Mouse (Mus musculus): ENCODE results near the gene Fam161b. TPM values are rescaled to one million over a fixed set of nuclear protein-coding genes. Genes with fewer than 3 reads are reported as not detected.

The Fam161b gene
- polyA plus RNA-seq, 1 experiment: 0.03 TPM

DNA sequence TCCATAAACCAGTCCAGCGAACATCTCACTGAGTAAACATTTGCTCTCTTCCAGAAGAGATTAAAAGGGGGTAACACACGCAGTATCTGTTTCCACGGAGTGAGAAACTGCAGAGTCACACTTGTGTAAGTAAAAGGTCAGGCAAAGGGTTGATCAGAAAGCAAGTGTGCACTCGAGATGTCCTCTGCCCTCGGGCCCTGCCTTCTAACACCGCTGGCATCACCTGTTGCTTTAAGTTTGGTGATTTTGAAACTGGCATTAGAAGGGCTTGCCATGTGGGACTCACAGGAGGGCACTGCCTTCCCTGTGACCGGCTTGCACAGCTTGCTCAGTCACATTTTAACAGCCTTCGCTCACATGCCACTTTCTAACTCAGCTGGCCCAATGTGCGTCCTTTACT is 38.0 kb upstream of the Fam161b start:
- H3K36me3 ChIP-seq (ENCODE audit: control insufficient read depth): peaks cover 4% of the 10 kb centered on the region
- no peaks in the 10 kb centered on the region for H3K9me3 ChIP-seq (ENCODE audit: control insufficient read depth, low read length)
- no peak for TF ChIP-seq GATA1 (IDR thresholded peaks at IDR 0.05; ENCODE audit: low read length)
- TF ChIP-seq TAL1 (IDR thresholded peaks at IDR 0.05; ENCODE audit: low read length): no peak
- peaks cover 13% of the 10 kb centered on the region for H3K4me1 ChIP-seq (ENCODE audit: control insufficient read depth)
- no peak overlapping the region for H3K4me3 ChIP-seq (replicated peaks)
- H3K27me3 ChIP-seq (ENCODE audit: control insufficient read depth): no peaks in the 10 kb centered on the region

DNA sequence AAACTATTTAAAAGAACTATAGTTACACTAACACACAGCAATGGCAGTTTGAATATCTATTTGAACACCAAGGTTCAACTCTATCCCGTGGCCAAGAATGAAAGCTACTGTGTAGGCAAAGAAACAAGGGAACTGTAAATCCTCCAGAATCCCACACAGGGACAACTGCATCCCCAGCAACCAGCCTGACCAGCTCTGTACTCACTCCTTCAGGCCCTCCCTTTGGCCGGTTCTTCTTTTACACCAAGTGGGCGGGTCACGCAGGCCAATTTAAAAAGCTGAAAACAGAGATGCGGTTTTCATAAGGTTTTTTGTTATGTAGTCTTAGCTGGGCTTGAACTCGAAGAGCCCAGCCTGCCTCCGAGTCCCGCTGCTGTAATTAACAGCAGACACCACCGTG is 37.5 kb upstream of the Fam161b start:
- no peak overlapping the region for H3K4me3 ChIP-seq (replicated peaks)
- H3K4me1 ChIP-seq (ENCODE audit: control insufficient read depth): peaks cover 13% of the 10 kb centered on the region
- H3K36me3 ChIP-seq (ENCODE audit: control insufficient read depth): peaks cover 4% of the 10 kb centered on the region
- no peaks in the 10 kb centered on the region for H3K9me3 ChIP-seq (ENCODE audit: control insufficient read depth, low read length)
- H3K27me3 ChIP-seq (ENCODE audit: control insufficient read depth): no peaks in the 10 kb centered on the region
- TF ChIP-seq TAL1 (IDR thresholded peaks at IDR 0.05; ENCODE audit: low read length) (no peak), GATA1 (IDR thresholded peaks at IDR 0.05; ENCODE audit: low read length) (no peak)

DNA sequence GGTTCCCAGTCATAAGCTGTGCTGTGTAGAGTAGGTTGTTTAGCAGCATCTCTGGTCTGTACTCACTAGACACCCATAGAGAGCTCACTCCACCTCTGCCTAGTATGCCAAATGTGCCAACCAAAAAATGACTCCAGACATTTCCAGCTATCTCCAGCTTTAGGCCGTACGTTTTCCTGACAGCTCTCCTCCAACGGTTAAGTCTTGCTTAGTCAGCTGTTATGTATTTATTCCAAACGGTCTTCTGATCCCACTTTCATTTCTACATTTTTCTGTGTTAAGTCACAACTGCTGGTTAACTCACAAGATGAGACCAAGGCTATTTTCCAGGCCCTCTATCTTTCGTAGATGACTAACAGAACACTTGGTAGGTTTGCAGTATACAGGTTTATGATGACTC is 37.0 kb upstream of the Fam161b start:
- H3K4me3 ChIP-seq (replicated peaks): no peak overlapping the region
- H3K4me1 ChIP-seq (ENCODE audit: control insufficient read depth): peaks cover 13% of the 10 kb centered on the region
- TF ChIP-seq GATA1 (IDR thresholded peaks at IDR 0.05; ENCODE audit: low read length) (no peak), TAL1 (IDR thresholded peaks at IDR 0.05; ENCODE audit: low read length) (no peak)
- H3K27me3 ChIP-seq (ENCODE audit: control insufficient read depth): no peaks in the 10 kb centered on the region
- peaks cover 7% of the 10 kb centered on the region for H3K36me3 ChIP-seq (ENCODE audit: control insufficient read depth)
- no peaks in the 10 kb centered on the region for H3K9me3 ChIP-seq (ENCODE audit: control insufficient read depth, low read length)

DNA sequence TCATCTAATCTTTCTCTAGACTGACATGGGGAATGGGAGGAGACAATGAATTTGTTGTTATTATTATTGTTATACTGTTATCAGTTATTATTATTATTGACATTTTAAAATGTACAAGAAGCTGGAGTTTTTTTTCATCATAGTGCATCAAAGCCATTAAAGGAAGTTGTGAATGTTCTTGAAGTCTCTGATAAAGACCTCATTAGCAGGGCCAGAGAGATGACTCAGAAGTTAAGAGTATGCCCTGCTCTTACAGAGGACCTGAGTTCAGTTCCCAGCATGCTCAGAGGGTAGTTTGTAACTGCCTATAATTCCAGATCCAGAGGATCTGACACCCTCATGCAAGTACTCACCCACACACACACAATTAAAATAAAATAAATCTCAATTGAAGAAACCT is 36.1 kb upstream of the Fam161b start:
- no peak for TF ChIP-seq TAL1 (IDR thresholded peaks at IDR 0.05; ENCODE audit: low read length)
- no peak for TF ChIP-seq GATA1 (IDR thresholded peaks at IDR 0.05; ENCODE audit: low read length)
- Histone ChIP-seq H3K9me3 (ENCODE audit: control insufficient read depth, low read length) (no peaks in the 10 kb centered on the region), H3K4me3 (replicated peaks) (no peak overlapping the region), H3K27me3 (ENCODE audit: control insufficient read depth) (no peaks in the 10 kb centered on the region), H3K36me3 (ENCODE audit: control insufficient read depth) (peaks cover 10% of the 10 kb centered on the region), H3K4me1 (ENCODE audit: control insufficient read depth) (peaks cover 13% of the 10 kb centered on the region)

DNA sequence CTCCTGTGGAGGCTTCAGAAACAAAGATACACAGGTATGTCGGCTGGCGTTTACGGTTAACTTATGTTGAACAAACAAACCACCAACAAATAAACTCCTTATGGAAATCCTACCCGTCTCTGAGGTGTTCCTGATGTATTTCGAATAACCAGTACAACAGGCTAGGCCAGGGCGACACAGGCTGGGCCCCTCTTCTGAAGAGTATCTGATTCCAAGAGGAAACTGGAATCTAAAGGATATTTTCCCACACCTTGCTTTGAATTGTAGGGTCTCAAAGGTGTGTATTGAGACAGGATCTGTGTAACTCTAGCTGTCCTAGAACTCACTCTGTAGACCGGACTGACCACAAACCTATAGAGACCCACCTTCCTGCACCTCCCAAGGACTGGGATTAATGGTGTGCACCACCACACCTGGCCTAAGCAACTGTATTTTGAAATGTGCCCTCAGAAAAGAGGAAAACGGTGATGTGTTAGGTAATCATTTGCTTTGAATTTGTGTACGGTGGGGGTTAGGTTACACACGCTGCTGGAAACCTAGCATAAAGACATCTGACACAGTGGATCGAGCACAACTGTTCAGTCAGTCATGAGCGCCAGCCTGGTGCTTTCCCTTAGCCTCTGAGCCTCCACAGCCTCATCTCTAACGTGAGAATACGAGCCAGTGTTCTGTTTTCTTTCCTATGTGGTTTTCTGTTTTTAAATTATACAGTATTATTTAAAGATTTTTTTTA is 35.5 kb upstream of the Fam161b start:
- Histone ChIP-seq H3K4me1 (ENCODE audit: control insufficient read depth) (peaks cover 13% of the 10 kb centered on the region), H3K4me3 (replicated peaks) (no peak overlapping the region), H3K36me3 (ENCODE audit: control insufficient read depth) (peaks cover 10% of the 10 kb centered on the region), H3K27me3 (ENCODE audit: control insufficient read depth) (no peaks in the 10 kb centered on the region), H3K9me3 (ENCODE audit: control insufficient read depth, low read length) (no peaks in the 10 kb centered on the region)
- TF ChIP-seq GATA1 (IDR thresholded peaks at IDR 0.05; ENCODE audit: low read length) (no peak), TAL1 (IDR thresholded peaks at IDR 0.05; ENCODE audit: low read length) (no peak)

DNA sequence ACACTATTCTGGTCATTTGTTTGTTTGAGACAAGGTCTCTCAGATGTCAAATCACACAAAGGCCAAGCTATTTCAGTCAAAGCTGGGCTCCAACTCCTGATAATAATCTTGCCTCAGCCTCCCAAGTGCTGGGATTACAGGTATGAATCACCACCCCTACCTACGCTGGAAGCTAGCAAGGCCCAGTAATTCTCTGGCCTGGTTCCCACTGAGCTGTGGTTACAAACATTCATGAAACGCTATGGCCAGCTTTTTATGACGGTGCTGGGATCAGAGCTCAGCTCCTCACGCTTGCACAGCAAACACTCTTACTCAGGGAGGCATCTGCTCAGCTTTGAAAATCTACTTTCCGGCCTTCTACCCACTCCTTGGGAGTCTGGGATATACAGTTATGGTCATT is 32.2 kb upstream of the Fam161b start:
- no peak overlapping the region for H3K4me3 ChIP-seq (replicated peaks)
- H3K27me3 ChIP-seq (ENCODE audit: control insufficient read depth): no peaks in the 10 kb centered on the region
- no peak for TF ChIP-seq TAL1 (IDR thresholded peaks at IDR 0.05; ENCODE audit: low read length)
- H3K36me3 ChIP-seq (ENCODE audit: control insufficient read depth): peaks cover 15% of the 10 kb centered on the region
- peaks cover 2% of the 10 kb centered on the region for H3K4me1 ChIP-seq (ENCODE audit: control insufficient read depth)
- no peaks in the 10 kb centered on the region for H3K9me3 ChIP-seq (ENCODE audit: control insufficient read depth, low read length)

DNA sequence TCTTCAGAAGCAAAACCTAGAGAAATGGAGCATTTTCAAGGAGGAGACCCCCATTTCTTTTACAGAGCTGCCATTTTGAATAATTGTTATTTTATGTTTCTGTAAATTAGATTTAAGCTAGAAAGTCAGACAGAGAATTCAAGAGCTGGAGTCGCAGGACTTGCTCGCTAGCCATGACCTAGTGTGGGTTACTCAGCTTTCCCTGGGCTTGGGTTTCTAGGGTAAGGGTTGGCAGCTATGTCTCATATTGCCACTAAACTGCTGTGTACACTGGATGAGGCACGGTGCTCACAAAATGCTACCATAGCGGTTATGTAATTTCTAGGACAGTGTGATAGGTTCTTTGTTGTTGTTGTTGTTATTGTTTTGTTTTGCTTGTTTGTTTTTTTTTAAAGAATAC is 31.0 kb upstream of the Fam161b start:
- Histone ChIP-seq H3K4me3 (replicated peaks) (no peak overlapping the region), H3K27me3 (ENCODE audit: control insufficient read depth) (no peaks in the 10 kb centered on the region), H3K9me3 (ENCODE audit: control insufficient read depth, low read length) (no peaks in the 10 kb centered on the region), H3K4me1 (ENCODE audit: control insufficient read depth) (peaks cover 5% of the 10 kb centered on the region), H3K36me3 (ENCODE audit: control insufficient read depth) (peaks cover 18% of the 10 kb centered on the region)
- TF ChIP-seq TAL1 (IDR thresholded peaks at IDR 0.05; ENCODE audit: low read length): no peak
- no peak for TF ChIP-seq GATA1 (IDR thresholded peaks at IDR 0.05; ENCODE audit: low read length)

DNA sequence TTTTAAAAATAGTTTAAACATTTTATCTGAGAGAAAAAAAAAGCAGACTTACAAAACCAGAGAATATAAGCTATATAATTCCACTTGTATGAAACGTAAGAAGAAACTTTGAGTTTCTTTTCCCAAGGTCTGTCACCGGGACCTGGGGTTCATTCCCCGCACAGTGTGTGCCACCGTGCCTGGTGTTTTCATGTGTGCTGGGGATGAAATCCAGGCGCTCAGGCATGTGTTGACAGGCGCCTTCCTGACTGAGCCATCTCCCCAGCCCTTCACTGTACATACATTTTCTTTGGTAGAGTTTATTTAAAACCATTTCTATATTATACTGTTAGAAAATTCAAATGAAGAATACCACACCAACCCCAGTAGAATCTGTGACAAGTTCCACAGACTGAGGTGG is 28.7 kb upstream of the Fam161b start:
- H3K4me3 ChIP-seq (replicated peaks): no peak overlapping the region
- H3K27me3 ChIP-seq (ENCODE audit: control insufficient read depth): no peaks in the 10 kb centered on the region
- H3K9me3 ChIP-seq (ENCODE audit: control insufficient read depth, low read length): no peaks in the 10 kb centered on the region
- H3K4me1 ChIP-seq (ENCODE audit: control insufficient read depth): peaks cover 5% of the 10 kb centered on the region
- H3K36me3 ChIP-seq (ENCODE audit: control insufficient read depth): peaks cover 19% of the 10 kb centered on the region
- TF ChIP-seq GATA1 (IDR thresholded peaks at IDR 0.05; ENCODE audit: low read length): no peak
- no peak for TF ChIP-seq TAL1 (IDR thresholded peaks at IDR 0.05; ENCODE audit: low read length)

DNA sequence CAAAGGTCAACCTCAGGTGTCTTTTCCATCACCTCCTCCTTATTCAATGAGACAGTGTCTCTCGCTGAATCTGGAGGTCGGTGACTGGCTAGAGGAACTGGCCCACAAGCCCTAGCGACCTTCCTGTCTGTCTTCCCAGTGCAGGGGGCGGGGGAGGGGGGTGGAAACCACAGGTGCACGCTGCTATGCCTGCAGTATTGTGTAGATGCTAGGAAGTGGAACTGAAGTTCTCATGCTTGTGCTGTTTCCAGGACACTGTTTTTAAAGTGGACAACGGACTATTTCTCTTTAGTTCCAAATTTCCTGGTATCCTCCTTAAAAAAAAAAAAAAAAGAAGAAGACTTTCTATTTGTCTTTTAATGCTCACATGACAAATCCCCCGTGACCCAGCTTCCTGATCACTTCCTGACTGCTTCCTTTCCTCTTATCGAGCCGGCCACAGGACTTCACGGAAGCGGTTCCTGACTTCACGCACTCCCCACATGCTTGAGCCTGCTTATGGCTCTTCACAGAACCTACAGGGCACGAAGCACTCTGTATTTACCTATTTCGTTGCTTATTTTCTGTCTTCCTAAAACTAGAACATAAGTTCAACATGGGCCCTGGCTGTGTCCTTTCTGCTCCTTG is 27.3 kb upstream of the Fam161b start:
- Histone ChIP-seq H3K27me3 (ENCODE audit: control insufficient read depth) (no peaks in the 10 kb centered on the region), H3K9me3 (ENCODE audit: control insufficient read depth, low read length) (no peaks in the 10 kb centered on the region), H3K4me1 (ENCODE audit: control insufficient read depth) (peaks cover 15% of the 10 kb centered on the region), H3K4me3 (replicated peaks) (no peak overlapping the region), H3K36me3 (ENCODE audit: control insufficient read depth) (peaks cover 24% of the 10 kb centered on the region)
- no peak for TF ChIP-seq GATA1 (IDR thresholded peaks at IDR 0.05; ENCODE audit: low read length)
- TF ChIP-seq TAL1 (IDR thresholded peaks at IDR 0.05; ENCODE audit: low read length): no peak

Data from erythroblast, embryonic 14.5 days (primary cell).